Comparison of ENCODE assay signal across 26 mouse cellular contexts in the genomic region with DNA sequence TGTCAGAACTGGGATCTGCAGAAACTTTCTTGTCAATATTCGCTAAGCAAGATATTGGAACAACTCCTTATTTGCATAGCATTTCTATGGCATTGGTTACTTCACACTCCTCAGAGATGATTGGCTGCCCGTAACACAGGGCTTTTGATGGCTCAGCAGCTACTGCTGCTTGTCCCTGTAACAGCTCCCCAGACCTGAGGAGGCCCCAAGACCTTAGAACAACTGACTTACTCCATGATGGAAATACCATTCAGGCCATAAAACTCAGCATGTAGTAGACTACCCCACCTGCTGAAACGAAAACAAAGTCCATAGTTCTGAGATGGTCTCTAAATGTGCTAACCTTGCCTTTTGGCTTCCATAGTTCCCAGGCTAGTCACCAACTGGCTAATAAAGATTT. TPM values are rescaled to one million over a fixed set of nuclear protein-coding genes. Genes with fewer than 3 reads are reported as not detected.
A peak's percentile ranks its signal among the peaks of the same experiment; 100 is the strongest.
DNase-seq lines count a peak whose midpoint lies in the region; ATAC-seq and TF ChIP-seq lines count a peak whose summit lies in the region.
"Had no signal": no experiment of that assay in that cellular context is flagged by ENCODE, and none has a peak within 500 bp of the region (broad histone marks: within the 10 kb centered on the region; RNA-seq: fewer than 3 reads in every experiment).

No protein-coding gene starts in this region.

- no peak for DNase-seq in stomach, postnatal 0 days (ENCODE audit: low spot score)
- peak; percentile 48 for DNase-seq in R1 (ENCODE audit: low read depth, low spot score)
- no peak for DNase-seq in ovary, adult 18-20 months (ENCODE audit: low spot score)
- no peak for DNase-seq in retina, postnatal 1 day
- DNase-seq: adrenal gland, adult 2 months; adrenal gland, postnatal 14 days; B cell, adult 2 months; cerebellum, adult 11-12 months; cerebellum, adult 9-10 months; cerebellum, postnatal 14 days; gastrocnemius, postnatal 10 days; gastrocnemius, postnatal 36 days; heart, postnatal 36 days; kidney, adult 11 months had no signal

- H3K36me3 ChIP-seq in stomach, embryonic 15.5 days: no peaks in the 10 kb centered on the region
- no peaks in the 10 kb centered on the region for H3K36me3 ChIP-seq in stomach, postnatal 0 days (ENCODE audit: control insufficient read depth, insufficient read depth, low read length)
- no peaks in the 10 kb centered on the region; the same call in 1 of the 2 replicates for H3K36me3 ChIP-seq in intestine, postnatal 0 days (ENCODE audit: control insufficient read depth, insufficient read depth)
- H3K36me3 ChIP-seq: forebrain, embryonic 10.5 days; G1E; hindbrain, embryonic 10.5 days; hindbrain, embryonic 13.5 days had no signal

- peak; percentile 22; the same call in 1 of the 2 replicates for ATAC-seq in stomach, embryonic 15.5 days (ENCODE audit: insufficient read depth, low FRiP score, low read depth)
- ATAC-seq in stomach, postnatal 0 days (ENCODE audit: low FRiP score, low TSS enrichment): no peak
- ATAC-seq in intestine, postnatal 0 days: peak; percentile 94
- ATAC-seq: forebrain, embryonic 13.5 days; forebrain, embryonic 16.5 days; hindbrain, embryonic 16.5 days; Patski had no signal

- WGBS in stomach, embryonic 15.5 days: 67% methylated on average over 3 of the region's 3 CpGs
- 52% methylated on average over 3 of the region's 3 CpGs for WGBS in stomach, postnatal 0 days
- WGBS in intestine, postnatal 0 days: 40% methylated on average over 3 of the region's 3 CpGs

- H3K9ac ChIP-seq in stomach, embryonic 15.5 days: no peak overlapping the region
- H3K9ac ChIP-seq in stomach, postnatal 0 days (ENCODE audit: low read length): no peak overlapping the region
- no peak overlapping the region for H3K9ac ChIP-seq in intestine, postnatal 0 days (ENCODE audit: low read depth, low read length)
- H3K9ac ChIP-seq: forebrain, embryonic 13.5 days; hindbrain, embryonic 13.5 days had no signal

- H3K4me3 ChIP-seq in stomach, embryonic 15.5 days (replicated peaks): no peak overlapping the region
- H3K4me3 ChIP-seq in stomach, postnatal 0 days (ENCODE audit: low read depth, low read length): no peak overlapping the region
- H3K4me3 ChIP-seq in intestine, postnatal 0 days (ENCODE audit: low read depth, low read length): no peak overlapping the region
- H3K4me3 ChIP-seq: forebrain, embryonic 10.5 days; forebrain, embryonic 13.5 days; hindbrain, embryonic 10.5 days; hindbrain, embryonic 13.5 days had no signal

- H3K27me3 ChIP-seq in stomach, embryonic 15.5 days (replicated peaks): no peaks in the 10 kb centered on the region
- no peaks in the 10 kb centered on the region for H3K27me3 ChIP-seq in stomach, postnatal 0 days (ENCODE audit: control insufficient read depth, insufficient read depth, low read length)
- no peaks in the 10 kb centered on the region for H3K27me3 ChIP-seq in intestine, postnatal 0 days (replicated peaks; ENCODE audit: control insufficient read depth, insufficient read depth, low read length)
- H3K27me3 ChIP-seq: CH12.LX; forebrain, embryonic 13.5 days; hindbrain, embryonic 13.5 days had no signal

- H3K27ac ChIP-seq in stomach, embryonic 15.5 days: no peak overlapping the region
- no peak overlapping the region for H3K27ac ChIP-seq in stomach, postnatal 0 days (replicated peaks)
- no peak overlapping the region for H3K27ac ChIP-seq in intestine, postnatal 0 days (ENCODE audit: low read depth, low read length)
- H3K27ac ChIP-seq: forebrain, embryonic 10.5 days; forebrain, embryonic 13.5 days; hindbrain, embryonic 10.5 days; hindbrain, embryonic 13.5 days had no signal

- TF ChIP-seq EP300 in stomach, postnatal 0 days (optimal IDR thresholded peaks at IDR 0.05): no peak

- TF ChIP-seq CTCF in stomach, postnatal 0 days (IDR thresholded peaks at IDR 0.05; ENCODE audit: low read depth): no peak
- no peak for TF ChIP-seq CTCF in intestine, postnatal 0 days (IDR thresholded peaks at IDR 0.05; ENCODE audit: low read depth)

- no peak overlapping the region for H3K4me2 ChIP-seq in stomach, embryonic 15.5 days
- no peak overlapping the region for H3K4me2 ChIP-seq in stomach, postnatal 0 days (replicated peaks; ENCODE audit: low read depth)
- H3K4me2 ChIP-seq in intestine, postnatal 0 days (replicated peaks; ENCODE audit: low read depth): no peak overlapping the region
- H3K4me2 ChIP-seq: forebrain, embryonic 13.5 days; heart, embryonic 11.5 days; hindbrain, embryonic 13.5 days had no signal

- no peaks in the 10 kb centered on the region for H3K4me1 ChIP-seq in stomach, embryonic 15.5 days
- H3K4me1 ChIP-seq in stomach, postnatal 0 days (replicated peaks; ENCODE audit: control insufficient read depth, insufficient read depth): no peaks in the 10 kb centered on the region
- H3K4me1 ChIP-seq in intestine, postnatal 0 days (replicated peaks; ENCODE audit: control insufficient read depth, insufficient read depth, low read length): no peaks in the 10 kb centered on the region
- H3K4me1 ChIP-seq: forebrain, embryonic 13.5 days; hindbrain, embryonic 10.5 days; hindbrain, embryonic 13.5 days had no signal

- H3K9me3 ChIP-seq in stomach, embryonic 15.5 days: no peaks in the 10 kb centered on the region
- H3K9me3 ChIP-seq in stomach, postnatal 0 days (ENCODE audit: control insufficient read depth, low read length): no peaks in the 10 kb centered on the region
- H3K9me3 ChIP-seq in intestine, postnatal 0 days (ENCODE audit: control insufficient read depth): no peaks in the 10 kb centered on the region
- H3K9me3 ChIP-seq: forebrain, embryonic 10.5 days; forebrain, embryonic 13.5 days; G1E; hindbrain, embryonic 10.5 days; hindbrain, embryonic 13.5 days had no signal

RNA-seq across cellular contexts. Expression of gene Fxr1, which starts 12.9 kb away (rescaled TPM):
- 46.8 and 49.2 TPM in 2 replicates for polyA plus RNA-seq in stomach, embryonic 15.5 days (2015; fragmentation: Nextera tagmentation; extraction: Ambion mirVana)
- polyA plus RNA-seq in stomach, postnatal 0 days (2015; fragmentation: Nextera tagmentation; extraction: Ambion mirVana): 19.0 and 19.6 TPM in 2 replicates
- 27.4 and 30.5 TPM in 2 replicates for polyA plus RNA-seq in intestine, postnatal 0 days (2015; fragmentation: Nextera tagmentation; extraction: Ambion mirVana)
